Mouse (Mus musculus) small intestine, adult 2 months (tissue): ENCODE results near the gene Vps52. TPM values are rescaled to one million over a fixed set of nuclear protein-coding genes. Genes with fewer than 3 reads are reported as not detected.
"Not testable (repeated sequence)": the region's sequence is repeated elsewhere in the genome, so short reads cannot be mapped to it uniquely, and the experiment has no call there.

ENCODE experiments used
- H3K27ac ChIP-seq: fragments of 200-500 bp; 2 replicates; pipeline ENCODE4 v1.5.1; 2012; ENCODE audit warnings: low read depth, low read length, control low read depth, inconsistent platforms; ENCODE audit not compliant: insufficient read depth
- H3K27me3 ChIP-seq: fragments of 200-500 bp; 2 replicates; pipeline ENCODE4 v1.6.1; 2012; ENCODE audit warnings: mild to moderate bottlenecking, moderate library complexity, low read length, inconsistent platforms; ENCODE audit not compliant: control insufficient read depth, insufficient read depth
- H3K36me3 ChIP-seq: fragments of 200-500 bp; 2 replicates; pipeline ENCODE4 v1.6.1; 2012; ENCODE audit warnings: mild to moderate bottlenecking, low read length, control low read depth, inconsistent platforms; ENCODE audit not compliant: control insufficient read depth, insufficient read depth
- H3K4me1 ChIP-seq: fragments of 200-500 bp; 2 replicates; pipeline ENCODE4 v1.6.1; 2012; ENCODE audit warnings: low read length, inconsistent platforms, mixed read lengths; ENCODE audit not compliant: control insufficient read depth, insufficient read depth, insufficient read length
- H3K4me3 ChIP-seq: fragments of 200-500 bp; 2 replicates; pipeline ENCODE4 v1.5.1; 2012; ENCODE audit warnings: low read depth, mild to moderate bottlenecking, control low read depth, inconsistent platforms, low read length, moderate library complexity
- CTCF ChIP-seq: fragments of 200-500 bp; IDR thresholded peaks from 2 replicates; pipeline ENCODE4 v1.5.1; 2012; ENCODE audit warnings: low read depth, mild to moderate bottlenecking, control low read depth, inconsistent platforms, low read length, moderate library complexity, mixed read lengths; ENCODE audit not compliant: insufficient replicate concordance, insufficient read length; ENCODE audit errors: extremely low read depth
- POLR2A ChIP-seq: fragments of 200-500 bp; IDR thresholded peaks from 2 replicates; pipeline ENCODE4 v1.6.1; 2012; ENCODE audit warnings: low read depth, mild to moderate bottlenecking, control low read depth, inconsistent platforms, low read length, moderate library complexity
- WGBS: fragments of 180-500 bp; shearing (Covaris S2); methylation state at CpG from one replicate; pipeline ENCODE4 v1.1.7; 2018; 5-methylcytosine and 5-hydroxymethylcytosine counted together
- polyA plus RNA-seq: library from polyadenylated mRNA; depleted of rRNA; stranded (reverse); fragments of >200 nt; gene quantifications from 2 replicates; pipeline ENCODE4 v1.2.3, GENCODE M21; 2012

Vps52 gene
- polyA plus RNA-seq, 1 experiment = 52.3 TPM

DNA sequence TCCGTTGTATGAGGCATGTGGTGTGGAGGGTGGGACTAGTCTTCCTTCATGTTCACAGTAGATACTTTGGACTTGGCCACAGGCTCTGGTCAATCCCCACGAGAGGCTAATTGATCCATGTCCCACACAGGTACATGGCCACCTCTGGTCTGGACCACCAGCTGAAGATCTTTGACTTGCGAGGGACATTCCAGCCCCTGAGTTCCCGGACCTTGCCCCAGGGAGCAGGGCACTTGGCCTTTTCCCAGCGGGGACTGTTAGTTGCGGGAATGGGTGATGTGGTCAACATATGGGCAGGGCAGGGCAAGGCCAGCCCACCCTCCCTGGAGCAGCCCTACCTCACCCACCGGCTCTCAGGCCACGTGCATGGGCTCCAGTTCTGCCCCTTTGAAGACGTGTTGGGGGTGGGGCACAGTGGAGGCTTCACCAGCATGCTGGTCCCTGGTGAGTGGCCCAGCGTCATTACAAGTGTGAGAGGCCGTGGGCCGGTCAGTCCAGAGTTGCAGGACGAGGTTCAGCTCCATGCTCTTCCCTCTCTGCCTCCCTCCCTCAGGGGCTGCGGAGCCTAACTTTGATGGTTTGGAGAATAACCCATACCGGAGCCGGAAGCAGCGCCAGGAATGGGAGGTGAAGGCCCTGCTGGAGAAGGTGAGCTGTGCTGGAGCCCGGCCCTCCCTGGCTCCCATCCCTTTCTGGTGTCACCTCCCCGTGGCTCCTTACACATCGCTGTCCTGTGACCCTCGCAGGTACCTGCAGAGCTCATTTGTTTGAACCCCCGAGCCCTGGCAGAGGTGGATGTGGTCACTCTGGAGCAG lies 7.3 kb upstream of the Vps52 start:
- TF ChIP-seq POLR2A (no peak), CTCF (no peak)
- Histone ChIP-seq H3K27ac (peak overlapping the region; percentile 85; the same call in 1 of the 2 replicates), H3K4me3 (peak overlapping the region; percentile 50), H3K27me3 (no peaks in the 10 kb centered on the region), H3K36me3 (peaks cover 13% of the 10 kb centered on the region), H3K4me1 (peaks cover 33% of the 10 kb centered on the region)
- WGBS = 62% methylated on average over 22 of the region's 22 CpGs

DNA sequence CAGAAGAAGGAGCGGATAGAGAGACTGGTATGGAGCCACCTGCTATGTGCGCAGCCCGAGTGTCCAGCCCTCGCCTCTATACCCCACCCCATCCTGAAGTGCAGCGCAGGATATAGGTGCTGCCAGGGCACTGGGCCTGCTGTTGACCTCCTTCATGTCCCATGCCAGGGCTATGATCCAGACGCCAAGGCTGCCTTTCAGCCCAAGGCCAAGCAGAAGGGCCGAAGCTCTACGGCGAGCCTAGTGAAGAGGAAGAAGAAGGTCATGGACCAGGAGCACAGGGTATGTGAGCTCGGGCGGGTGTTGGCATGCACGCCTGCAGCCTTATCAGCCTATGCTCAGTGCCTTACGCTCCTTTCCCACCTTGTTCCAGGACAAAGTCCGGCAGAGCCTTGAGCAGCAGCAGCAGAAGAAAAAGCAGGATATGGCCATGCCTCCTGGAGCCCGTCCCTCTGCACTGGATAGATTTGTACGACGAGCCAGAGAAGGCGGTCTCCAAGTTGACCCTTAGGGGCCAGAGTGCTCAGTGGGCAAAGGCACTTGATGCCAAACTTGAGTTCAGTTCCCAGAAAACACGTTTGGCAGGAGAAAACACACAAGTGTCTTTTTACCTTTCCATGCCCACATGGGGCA lies 6.6 kb upstream of the Vps52 start:
- H3K36me3 ChIP-seq = peaks cover 15% of the 10 kb centered on the region
- H3K27ac ChIP-seq = peak overlapping the region; percentile 85
- peaks cover 33% of the 10 kb centered on the region for H3K4me1 ChIP-seq
- H3K4me3 ChIP-seq = peak overlapping the region; percentile 50
- 35% methylated on average over 19 of the region's 19 CpGs for WGBS
- no peaks in the 10 kb centered on the region for H3K27me3 ChIP-seq
- TF ChIP-seq POLR2A (no peak; the same call in 1 of the 2 replicates), CTCF (no peak)

DNA sequence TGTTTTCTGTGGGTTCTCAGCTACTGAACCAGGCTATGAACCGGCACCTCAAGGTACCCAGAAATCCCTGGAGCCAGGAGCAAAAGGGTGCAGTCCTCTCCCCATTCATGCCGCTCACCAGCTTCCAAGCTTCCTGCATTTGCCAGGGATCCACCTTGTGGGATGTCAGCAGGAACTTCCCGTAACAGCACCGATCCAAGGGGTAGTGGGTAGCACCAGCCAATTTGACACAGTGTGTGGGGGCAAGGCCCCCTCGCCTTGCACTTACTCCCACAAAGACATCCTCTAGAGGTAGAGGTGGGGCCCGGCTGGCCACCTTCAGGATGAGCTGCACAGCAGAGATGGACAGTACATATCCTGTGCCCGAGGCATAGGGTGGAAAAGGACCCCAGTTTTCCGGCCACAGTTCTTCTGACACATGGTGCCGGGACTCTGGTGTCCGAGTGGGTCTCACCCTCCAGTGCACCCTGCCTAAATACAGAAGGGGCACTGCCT lies 5.4 kb upstream of the Vps52 start:
- H3K27me3 ChIP-seq = no peaks in the 10 kb centered on the region
- peak overlapping the region; percentile 73 for H3K27ac ChIP-seq
- 44% methylated on average over 10 of the region's 10 CpGs for WGBS
- peaks cover 38% of the 10 kb centered on the region for H3K4me1 ChIP-seq
- H3K36me3 ChIP-seq = peaks cover 17% of the 10 kb centered on the region
- peak overlapping the region; percentile 69 for H3K4me3 ChIP-seq
- TF ChIP-seq POLR2A (no peak), CTCF (no peak)

DNA sequence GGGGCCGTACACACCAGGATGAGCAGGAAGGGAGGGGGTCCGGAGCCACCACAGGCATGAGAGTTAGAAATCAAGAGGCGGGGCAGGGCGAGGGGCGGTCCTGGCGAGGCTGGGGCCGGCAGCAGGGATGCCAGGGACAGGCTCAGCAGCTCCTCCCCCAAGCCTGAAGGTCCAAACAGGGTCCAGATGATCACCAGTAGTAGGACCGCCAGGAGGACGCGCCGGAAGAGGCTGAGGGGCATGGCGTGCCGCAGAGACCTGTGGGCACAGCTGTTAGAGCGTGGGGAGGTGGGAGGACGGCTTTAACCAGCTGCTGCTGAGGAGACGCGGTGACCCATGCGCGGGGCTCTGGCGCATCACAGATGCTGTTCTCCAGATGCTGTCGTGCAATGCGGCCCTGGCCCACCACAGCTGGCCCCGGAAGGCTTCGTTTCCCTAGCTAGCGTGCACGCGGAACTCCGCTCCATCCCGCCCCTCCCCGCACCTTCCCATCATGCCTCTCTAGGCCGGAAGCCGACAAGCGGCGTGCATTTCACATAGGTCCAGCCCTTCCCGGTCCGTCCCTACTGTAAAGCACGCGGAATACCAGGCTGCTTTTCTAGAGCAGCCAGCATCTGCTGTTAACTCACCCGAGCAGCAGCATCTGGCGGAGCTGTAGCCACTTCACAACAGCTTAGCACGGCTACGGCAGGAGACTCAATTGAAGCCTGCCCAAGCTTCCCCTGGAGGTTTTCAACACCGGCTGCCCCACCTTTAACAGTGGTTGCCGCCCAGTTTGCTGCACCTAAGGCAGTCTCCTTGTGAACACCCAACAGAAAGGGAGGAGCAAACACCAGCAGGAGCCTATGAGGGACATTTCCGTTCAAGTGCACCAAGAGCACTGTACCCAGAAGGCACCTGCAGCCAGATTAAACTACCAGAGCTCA lies 4.3 kb upstream of the Vps52 start, which contains the start of gene B3galt4:
TSS of gene B3galt4 (minus strand) at position 468 of the 926 bp plus-strand sequence.
- H3K27ac ChIP-seq = peak within 1 kb of the TSS; percentile 73
- under 1% methylated on average over 45 of the region's 45 CpGs for WGBS
- peaks cover 17% of the 10 kb centered on the region for H3K36me3 ChIP-seq
- TF ChIP-seq POLR2A (peak; percentile 46; the same call in 1 of the 2 replicates), CTCF (no peak)
- H3K4me3 ChIP-seq = peak within 1 kb of the TSS; percentile 69
- no peaks in the 10 kb centered on the region for H3K27me3 ChIP-seq
- peaks cover 38% of the 10 kb centered on the region for H3K4me1 ChIP-seq

DNA sequence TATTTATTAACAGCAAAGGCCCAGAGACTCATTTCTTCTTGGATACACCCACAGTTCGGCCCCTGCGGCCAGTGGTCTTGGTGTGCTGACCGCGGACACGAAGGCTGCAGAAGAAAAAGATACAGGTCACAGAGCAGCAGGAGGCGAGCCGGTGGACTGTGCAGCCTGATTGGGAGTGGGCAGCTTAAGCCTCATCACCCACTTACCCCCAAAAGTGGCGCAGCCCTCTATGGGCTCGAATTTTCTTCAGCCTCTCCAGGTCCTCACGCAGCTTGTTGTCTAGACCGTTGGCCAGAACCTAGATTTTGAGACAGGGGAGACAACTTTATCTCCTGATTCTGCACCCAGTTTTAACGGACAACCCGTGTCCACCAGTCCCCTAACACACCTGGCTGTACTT lies 3.6 kb upstream of the Vps52 start:
- not testable (repeated sequence) for H3K27me3 ChIP-seq
- peak overlapping the region; percentile 12; the same call in 1 of the 2 replicates for H3K27ac ChIP-seq
- 61% methylated on average over 13 of the region's 13 CpGs for WGBS
- peaks cover 38% of the 10 kb centered on the region for H3K4me1 ChIP-seq
- H3K36me3 ChIP-seq = peaks cover 16% of the 10 kb centered on the region
- H3K4me3 ChIP-seq = peak overlapping the region; percentile 69

DNA sequence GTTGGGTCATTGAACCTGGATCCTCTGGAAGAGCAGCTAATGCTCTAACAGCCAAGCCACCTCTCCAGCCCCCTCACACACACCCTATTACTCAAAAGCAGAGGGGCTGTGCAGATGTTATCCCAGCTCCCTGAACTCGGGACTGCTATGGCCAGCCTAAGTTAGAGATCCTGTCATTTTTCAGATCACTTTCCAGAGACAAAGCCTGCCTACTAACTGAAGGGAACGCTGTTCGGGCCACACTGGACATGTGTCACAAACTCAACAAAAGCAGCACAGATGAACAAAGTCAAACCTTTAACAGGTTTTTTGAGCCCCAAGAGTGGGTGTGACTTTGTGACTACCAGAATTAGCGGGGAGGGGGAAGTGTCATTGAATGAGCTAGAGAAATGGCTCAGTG lies 2.7 kb upstream of the Vps52 start:
- Histone ChIP-seq H3K4me3 (no peak overlapping the region), H3K27me3 (no peaks in the 10 kb centered on the region), H3K4me1 (peaks cover 38% of the 10 kb centered on the region), H3K36me3 (peaks cover 17% of the 10 kb centered on the region), H3K27ac (no peak overlapping the region)
- WGBS = 60% methylated on average over 4 of the region's 4 CpGs
- TF ChIP-seq CTCF (no peak), POLR2A (no peak)
